Mouse (Mus musculus): ENCODE measurements at regions not wholly inside any gene's neighbourhood (a gene's known extent, or its start where the extent isn't known, plus 50 kb on each side); places are given as distances from the start of the nearest gene placed in this dataset.

- peak; percentile 71 for DNase-seq (ENCODE audit: low spot score)
Observed at GRCm38 (mm10) chr6:116767738-116768522, 51.2 kb upstream of the Tmem72 start.

GRCm38 (mm10) chr6:116774954-116775675 lies 58.4 kb upstream of the Tmem72 start:
- peak; percentile 6 for DNase-seq (ENCODE audit: low spot score)

- no peak for DNase-seq (ENCODE audit: low spot score)
Observed at GRCm38 (mm10) chr6:116786553-116787335, 70.0 kb upstream of the Tmem72 start.

GRCm38 (mm10) chr6:116793321-116793960 lies 76.7 kb upstream of the Tmem72 start:
- no peak for DNase-seq (ENCODE audit: low spot score)

- no peak for DNase-seq (ENCODE audit: low spot score)
Observed at GRCm38 (mm10) chr6:116793961-116794336, 77.2 kb upstream of the Tmem72 start.

- peak; percentile 28 for DNase-seq (ENCODE audit: low spot score)
Observed at GRCm38 (mm10) chr6:116821215-116821912, 104.7 kb upstream of the Tmem72 start.

- no peak for DNase-seq (ENCODE audit: low spot score)
Observed at GRCm38 (mm10) chr6:116822605-116823004, 105.9 kb upstream of the Tmem72 start.

GRCm38 (mm10) chr6:116825628-116826027 lies 108.9 kb upstream of the Tmem72 start:
- no peak for DNase-seq (ENCODE audit: low spot score)

- peak; percentile 55 for DNase-seq (ENCODE audit: low spot score)
Observed at GRCm38 (mm10) chr6:116829341-116829740, 112.6 kb upstream of the Tmem72 start.

GRCm38 (mm10) chr6:116845990-116846862 lies 129.5 kb upstream of the Tmem72 start:
- DNase-seq (ENCODE audit: low spot score), result no peak

GRCm38 (mm10) chr6:116848538-116849093 lies 131.9 kb upstream of the Tmem72 start:
- no peak for DNase-seq (ENCODE audit: low spot score)

GRCm38 (mm10) chr6:116854029-116854428 lies 137.3 kb upstream of the Tmem72 start:
- no peak for DNase-seq (ENCODE audit: low spot score)

- DNase-seq (ENCODE audit: low spot score), result no peak
Observed at GRCm38 (mm10) chr6:116856093-116856492, 139.4 kb upstream of the Tmem72 start.

- no peak for DNase-seq (ENCODE audit: low spot score)
Observed at GRCm38 (mm10) chr6:116856917-116857491, 140.3 kb upstream of the Tmem72 start.

- no peak for DNase-seq (ENCODE audit: low spot score)
Observed at GRCm38 (mm10) chr6:116863130-116863529, 146.4 kb upstream of the Tmem72 start.

GRCm38 (mm10) chr6:116863626-116864025 lies 146.9 kb upstream of the Tmem72 start:
- no peak for DNase-seq (ENCODE audit: low spot score)

- no peak for DNase-seq (ENCODE audit: low spot score)
Observed at GRCm38 (mm10) chr6:116893299-116893698, 176.6 kb upstream of the Tmem72 start.

- DNase-seq (ENCODE audit: low spot score), result no peak
Observed at GRCm38 (mm10) chr6:116894252-116894651, 177.5 kb upstream of the Tmem72 start.

- no peak for DNase-seq (ENCODE audit: low spot score)
Observed at GRCm38 (mm10) chr6:116895114-116895513, 178.4 kb upstream of the Tmem72 start.

All from gastrocnemius, adult 18-20 months (tissue).